Mouse (Mus musculus) kidney, embryonic 14.5 days (tissue): Measurements from ENCODE around the gene Nxpe3. TPM values are rescaled to one million over a fixed set of nuclear protein-coding genes. Genes with fewer than 3 reads are reported as not detected.

ENCODE experiments used
- polyA plus RNA-seq: library from polyadenylated mRNA; unstranded; fragments of >200 nt; fragmentation: Nextera tagmentation; extraction: Ambion mirVana; gene quantifications from 2 replicates; pipeline ENCODE4 v1.2.1, GENCODE M21; 2014

Nxpe3 gene
- polyA plus RNA-seq, 1 experiment from 2014 or later: 1.3 TPM

Other genes with a start within 250 kb of the Nxpe3 start
- gene Nfkbiz, start 56.4 kb downstream of the Nxpe3 start, polyA plus RNA-seq: 3.9 and 4.4 TPM in 2 replicates
- 16.2 and 16.4 TPM in 2 replicates for gene Cep97, start 39.6 kb upstream of the Nxpe3 start, polyA plus RNA-seq
- 858 and 1,157 TPM in 2 replicates for gene Rpl24, start 71.0 kb upstream of the Nxpe3 start, polyA plus RNA-seq
- gene Zbtb11, start 78.6 kb upstream of the Nxpe3 start, polyA plus RNA-seq: 13.8 and 24.5 TPM in 2 replicates
- 228 and 236 TPM in 2 replicates for gene Pcnp, start 134.5 kb upstream of the Nxpe3 start, polyA plus RNA-seq
- 32.8 and 34.3 TPM in 2 replicates for gene Trmt10c, start 142.5 kb upstream of the Nxpe3 start, polyA plus RNA-seq
- 24.0 and 33.2 TPM in 2 replicates for gene Senp7, start 153.1 kb upstream of the Nxpe3 start, polyA plus RNA-seq